In genomic region chr13:80502927-80503326, GRCm38 (mm10) we compare ENCODE assay signal across 28 mouse cellular contexts.
"Had no signal": no experiment of that assay in that cellular context is flagged by ENCODE, and none has a peak within 500 bp of the region (broad histone marks: within the 10 kb centered on the region; RNA-seq: fewer than 3 reads in every experiment).

No protein-coding gene starts in this region.

- ATAC-seq: hindbrain, embryonic 16.5 days; intestine, embryonic 16.5 days had no signal

- H3K4me3 ChIP-seq: gastrocnemius, adult 2 months; heart, adult 2 months; heart, embryonic 13.5 days; heart, embryonic 15.5 days; hindbrain, embryonic 12.5 days; kidney, embryonic 15.5 days; limb, embryonic 10.5 days; limb, embryonic 12.5 days; liver, embryonic 13.5 days had no signal

- H3K9me3 ChIP-seq: heart, embryonic 13.5 days; heart, embryonic 15.5 days; hindbrain, embryonic 12.5 days; kidney, embryonic 15.5 days; limb, embryonic 10.5 days; limb, embryonic 12.5 days; liver, embryonic 13.5 days had no signal

- DNase-seq: gastrocnemius, adult 2 months; gastrocnemius, postnatal 10 days; gastrocnemius, postnatal 25 days; heart, adult 11 months; heart, adult 2 months; heart, postnatal 14 days; heart, postnatal 36 days; kidney, adult 11 months; kidney, adult 2 months; kidney, adult 9 months; kidney, postnatal 14 days; kidney, postnatal 36 days; layer of hippocampus, adult 9-11 months; layer of hippocampus, postnatal 36 days; liver; liver, embryonic 13.5 days had no signal

- H3K4me1 ChIP-seq: heart, embryonic 13.5 days; heart, embryonic 15.5 days; hindbrain, embryonic 12.5 days; kidney, embryonic 15.5 days; limb, embryonic 10.5 days; limb, embryonic 12.5 days; liver, embryonic 13.5 days had no signal

- H3K36me3 ChIP-seq: heart, embryonic 13.5 days; heart, embryonic 15.5 days; hindbrain, embryonic 12.5 days; kidney, embryonic 15.5 days; limb, embryonic 10.5 days; limb, embryonic 12.5 days; liver, embryonic 13.5 days had no signal

- H3K27me3 ChIP-seq: heart, embryonic 13.5 days; heart, embryonic 15.5 days; hindbrain, embryonic 12.5 days; kidney, embryonic 15.5 days; limb, embryonic 12.5 days; liver, embryonic 13.5 days had no signal

- H3K4me2 ChIP-seq: heart, embryonic 11.5 days; heart, embryonic 13.5 days; heart, embryonic 15.5 days; hindbrain, embryonic 12.5 days; hindbrain, embryonic 14.5 days; kidney, embryonic 15.5 days; limb, embryonic 12.5 days; liver, embryonic 11.5 days; liver, embryonic 13.5 days had no signal

- H3K9ac ChIP-seq: heart, embryonic 13.5 days; heart, embryonic 15.5 days; hindbrain, embryonic 12.5 days; hindbrain, embryonic 14.5 days; kidney, embryonic 15.5 days; limb, embryonic 12.5 days; liver, embryonic 13.5 days had no signal

- H3K27ac ChIP-seq: gastrocnemius, adult 2 months; heart, adult 2 months; heart, embryonic 13.5 days; heart, embryonic 15.5 days; hindbrain, embryonic 12.5 days; hindbrain, embryonic 14.5 days; kidney, embryonic 15.5 days; kidney, postnatal 0 days; limb, embryonic 10.5 days; limb, embryonic 12.5 days; liver, embryonic 13.5 days had no signal
